Mouse (Mus musculus): Measurements from ENCODE around the gene Trappc3. TPM values are rescaled to one million over a fixed set of nuclear protein-coding genes. Genes with fewer than 3 reads are reported as not detected.

Gene Trappc3
- polyA plus RNA-seq, 1 experiment = 2.0 TPM

DNA sequence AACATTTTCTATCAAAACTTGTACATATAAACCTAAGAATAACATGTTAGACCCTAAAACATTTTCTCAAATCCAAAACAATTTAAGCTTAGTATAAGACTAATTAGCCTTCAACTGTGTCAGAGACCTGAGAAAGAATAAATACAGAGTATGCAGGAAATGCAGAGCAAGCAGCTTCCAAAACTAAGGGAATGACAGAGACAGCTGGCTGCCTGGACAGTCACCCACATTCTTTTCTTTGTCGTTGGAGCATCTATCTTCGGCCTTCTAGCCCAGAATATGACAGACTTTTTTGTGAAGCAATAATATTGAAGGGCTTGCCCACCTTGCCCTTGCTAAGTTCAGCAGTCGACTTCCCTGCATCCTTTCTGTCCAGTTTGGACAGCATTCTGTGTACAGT is 7.2 kb downstream of the Trappc3 start:
- TF ChIP-seq GATA1 (IDR thresholded peaks at IDR 0.05; ENCODE audit: low read length) (no peak), TAL1 (IDR thresholded peaks at IDR 0.05; ENCODE audit: low read length) (no peak)
- H3K27me3 ChIP-seq (ENCODE audit: control insufficient read depth) = no peaks in the 10 kb centered on the region
- no peak overlapping the region for H3K4me3 ChIP-seq (replicated peaks)
- H3K4me1 ChIP-seq (ENCODE audit: control insufficient read depth) = no peaks in the 10 kb centered on the region; the same call in none of the 2 replicates
- no peaks in the 10 kb centered on the region for H3K9me3 ChIP-seq (ENCODE audit: control insufficient read depth, low read length)
- peaks cover 24% of the 10 kb centered on the region for H3K36me3 ChIP-seq (ENCODE audit: control insufficient read depth)

DNA sequence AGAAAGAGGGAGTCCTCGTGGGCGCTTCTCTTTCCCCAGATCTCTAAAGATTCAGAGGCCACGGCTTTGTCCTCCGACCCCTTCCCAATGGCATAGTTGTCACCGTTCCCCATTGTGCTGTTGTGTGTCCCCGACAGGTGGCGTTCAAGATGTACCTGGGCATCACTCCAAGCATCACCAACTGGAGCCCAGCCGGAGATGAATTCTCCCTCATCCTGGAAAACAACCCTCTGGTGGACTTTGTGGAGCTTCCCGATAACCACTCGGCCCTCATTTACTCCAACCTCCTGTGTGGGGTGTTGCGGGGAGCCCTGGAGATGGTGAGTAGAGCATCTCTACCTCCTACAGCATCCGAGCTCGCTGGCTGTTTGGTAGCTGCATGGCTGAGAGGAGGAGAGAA is 11.6 kb downstream of the Trappc3 start:
- TF ChIP-seq TAL1 (IDR thresholded peaks at IDR 0.05; ENCODE audit: low read length) (no peak), GATA1 (IDR thresholded peaks at IDR 0.05; ENCODE audit: low read length) (no peak)
- Histone ChIP-seq H3K9me3 (ENCODE audit: control insufficient read depth, low read length) (no peaks in the 10 kb centered on the region), H3K27me3 (ENCODE audit: control insufficient read depth) (no peaks in the 10 kb centered on the region), H3K4me1 (ENCODE audit: control insufficient read depth) (peaks cover 2% of the 10 kb centered on the region), H3K4me3 (replicated peaks) (no peak overlapping the region), H3K36me3 (ENCODE audit: control insufficient read depth) (peaks cover 33% of the 10 kb centered on the region)

DNA sequence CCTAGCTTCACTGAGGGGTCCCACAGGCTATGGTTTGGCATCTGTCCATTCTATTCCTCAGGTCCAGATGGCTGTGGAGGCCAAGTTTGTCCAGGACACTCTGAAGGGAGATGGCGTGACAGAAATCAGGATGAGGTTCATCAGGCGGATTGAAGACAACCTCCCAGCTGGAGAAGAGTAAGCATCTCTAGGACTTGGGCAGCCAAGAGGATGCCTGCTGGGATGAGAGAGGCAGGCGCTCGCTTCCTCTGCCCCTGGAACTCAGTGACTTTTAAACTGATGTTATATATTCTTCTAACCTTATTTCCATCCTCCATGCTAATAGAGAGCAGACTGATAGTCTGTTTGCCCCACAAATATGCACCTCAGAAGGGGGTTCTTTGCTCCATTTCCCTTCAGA is 13.0 kb downstream of the Trappc3 start:
- H3K36me3 ChIP-seq (ENCODE audit: control insufficient read depth) = peaks cover 33% of the 10 kb centered on the region
- TF ChIP-seq TAL1 (IDR thresholded peaks at IDR 0.05; ENCODE audit: low read length) (no peak), GATA1 (IDR thresholded peaks at IDR 0.05; ENCODE audit: low read length) (no peak)

DNA sequence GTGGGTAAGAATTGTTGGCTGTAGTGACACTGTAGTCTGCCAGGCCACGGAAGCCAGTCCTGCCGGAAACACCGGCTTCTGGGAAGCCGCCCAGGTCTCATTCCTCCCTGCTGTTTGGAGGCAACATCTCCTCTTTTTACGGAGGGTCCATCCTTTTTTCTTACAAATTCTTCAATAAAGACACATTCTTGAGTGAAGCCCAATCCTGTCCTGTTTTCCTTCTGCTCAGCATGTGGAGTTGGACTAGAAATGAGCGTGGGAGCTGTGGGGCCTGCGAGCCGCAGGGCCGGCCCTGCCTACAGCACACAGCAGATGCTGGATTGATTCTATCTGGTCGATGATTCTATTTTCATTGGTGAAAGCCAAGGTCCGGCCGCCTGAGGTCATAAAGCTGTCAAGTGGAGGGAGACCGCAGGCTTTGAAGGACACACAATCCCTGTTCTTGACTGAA is 13.6 kb downstream of the Trappc3 start:
- H3K4me1 ChIP-seq (ENCODE audit: control insufficient read depth) = peaks cover 2% of the 10 kb centered on the region
- H3K27me3 ChIP-seq (ENCODE audit: control insufficient read depth) = no peaks in the 10 kb centered on the region; the same call in 1 of the 2 replicates
- H3K4me3 ChIP-seq (replicated peaks) = no peak overlapping the region
- H3K36me3 ChIP-seq (ENCODE audit: control insufficient read depth) = peaks cover 33% of the 10 kb centered on the region
- TF ChIP-seq GATA1 (IDR thresholded peaks at IDR 0.05; ENCODE audit: low read length) (no peak), TAL1 (IDR thresholded peaks at IDR 0.05; ENCODE audit: low read length) (no peak)
- H3K9me3 ChIP-seq (ENCODE audit: control insufficient read depth, low read length) = no peaks in the 10 kb centered on the region

More for the DNA sequence above, 13.0 kb downstream of the Trappc3 start:
- H3K27me3 ChIP-seq (ENCODE audit: control insufficient read depth) = no peaks in the 10 kb centered on the region
- H3K4me1 ChIP-seq (ENCODE audit: control insufficient read depth) = peaks cover 2% of the 10 kb centered on the region
- no peaks in the 10 kb centered on the region for H3K9me3 ChIP-seq (ENCODE audit: control insufficient read depth, low read length)
- no peak overlapping the region for H3K4me3 ChIP-seq (replicated peaks)

DNA sequence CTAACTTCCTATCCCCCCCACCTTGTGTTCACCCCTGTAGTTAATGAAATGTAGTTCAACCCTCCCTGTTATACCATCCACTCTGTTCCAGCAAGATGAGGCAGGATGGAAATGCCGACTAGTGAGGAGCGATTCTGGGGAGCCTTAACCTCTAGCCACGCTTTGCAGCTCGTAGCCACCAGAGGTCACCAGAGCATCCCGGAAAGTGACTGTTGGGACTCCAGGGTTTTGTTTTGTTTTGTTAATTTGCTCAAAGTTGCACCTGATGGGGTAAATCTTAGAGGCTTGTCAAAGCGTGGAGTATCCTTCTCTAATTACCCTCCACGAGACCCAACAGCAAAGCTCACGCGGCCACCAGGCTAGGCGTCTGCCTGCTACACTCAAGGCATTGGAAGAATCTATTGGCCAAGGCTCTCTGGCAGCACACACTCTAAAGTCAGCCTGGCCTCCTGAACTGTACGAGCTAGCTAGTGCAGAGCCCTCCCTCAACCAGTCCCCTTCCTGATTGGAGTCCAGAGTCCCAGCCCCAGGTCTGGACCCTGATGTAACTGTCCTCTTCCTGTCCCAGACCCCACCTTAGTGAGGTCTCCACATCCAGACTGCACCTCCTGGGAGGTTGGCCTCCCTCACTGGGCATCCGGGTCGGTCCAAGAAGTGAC is 15.9 kb downstream of the Trappc3 start:
- Histone ChIP-seq H3K4me3 (replicated peaks) (no peak overlapping the region), H3K4me1 (ENCODE audit: control insufficient read depth) (peaks cover 2% of the 10 kb centered on the region), H3K9me3 (ENCODE audit: control insufficient read depth, low read length) (no peaks in the 10 kb centered on the region), H3K36me3 (ENCODE audit: control insufficient read depth) (peaks cover 23% of the 10 kb centered on the region), H3K27me3 (ENCODE audit: control insufficient read depth) (no peaks in the 10 kb centered on the region; the same call in 1 of the 2 replicates)
- TF ChIP-seq TAL1 (IDR thresholded peaks at IDR 0.05; ENCODE audit: low read length) (no peak), GATA1 (IDR thresholded peaks at IDR 0.05; ENCODE audit: low read length) (no peak)

DNA sequence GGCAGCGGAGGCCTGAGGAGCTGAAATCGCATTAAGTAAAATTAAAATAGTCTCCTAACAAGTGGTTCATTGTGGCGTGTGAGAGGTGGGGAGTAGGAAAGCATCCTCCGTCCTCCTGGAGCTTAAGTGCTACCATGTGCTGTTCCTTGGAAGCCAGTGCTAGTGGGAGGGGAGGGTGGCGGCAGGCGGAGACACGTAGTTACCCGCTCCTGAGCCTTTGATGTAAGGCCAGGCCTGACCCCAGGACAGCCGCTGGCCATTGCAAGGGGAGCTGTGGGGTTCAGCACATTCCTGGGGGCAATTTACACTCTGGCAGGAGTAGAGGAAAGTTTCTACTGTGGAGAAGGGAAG is 16.4 kb downstream of the Trappc3 start:
- Histone ChIP-seq H3K27me3 (ENCODE audit: control insufficient read depth) (no peaks in the 10 kb centered on the region; the same call in 1 of the 2 replicates), H3K9me3 (ENCODE audit: control insufficient read depth, low read length) (no peaks in the 10 kb centered on the region), H3K4me1 (ENCODE audit: control insufficient read depth) (peaks cover 2% of the 10 kb centered on the region), H3K36me3 (ENCODE audit: control insufficient read depth) (peaks cover 18% of the 10 kb centered on the region), H3K4me3 (replicated peaks) (no peak overlapping the region)
- no peak for TF ChIP-seq GATA1 (IDR thresholded peaks at IDR 0.05; ENCODE audit: low read length)
- TF ChIP-seq TAL1 (IDR thresholded peaks at IDR 0.05; ENCODE audit: low read length) = no peak

DNA sequence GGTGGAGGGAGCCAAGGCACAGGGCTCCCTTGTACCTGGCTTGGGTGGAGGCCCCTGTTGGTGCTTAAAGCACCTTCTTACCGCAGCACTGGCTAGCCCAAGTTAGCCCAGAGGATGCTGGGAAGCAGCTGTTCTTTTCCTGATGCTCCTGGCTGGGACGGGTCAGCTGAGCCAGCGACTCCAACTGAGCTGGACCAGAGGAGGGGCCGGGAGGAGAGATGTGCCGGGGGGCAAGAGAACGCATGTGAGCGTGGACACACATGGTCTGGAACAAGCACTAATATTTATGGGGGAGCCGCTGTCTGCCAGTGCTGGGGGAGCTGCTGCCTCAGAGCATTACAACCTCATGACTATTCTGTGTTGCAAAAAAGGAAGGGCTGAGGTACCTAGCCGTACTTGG is 16.8 kb downstream of the Trappc3 start:
- H3K4me1 ChIP-seq (ENCODE audit: control insufficient read depth) = peaks cover 2% of the 10 kb centered on the region
- no peak overlapping the region for H3K4me3 ChIP-seq (replicated peaks)
- no peaks in the 10 kb centered on the region for H3K9me3 ChIP-seq (ENCODE audit: control insufficient read depth, low read length)
- peaks cover 14% of the 10 kb centered on the region for H3K36me3 ChIP-seq (ENCODE audit: control insufficient read depth)
- TF ChIP-seq TAL1 (IDR thresholded peaks at IDR 0.05; ENCODE audit: low read length) (no peak), GATA1 (IDR thresholded peaks at IDR 0.05; ENCODE audit: low read length) (no peak)
- peaks cover 3% of the 10 kb centered on the region for H3K27me3 ChIP-seq (ENCODE audit: control insufficient read depth)

DNA sequence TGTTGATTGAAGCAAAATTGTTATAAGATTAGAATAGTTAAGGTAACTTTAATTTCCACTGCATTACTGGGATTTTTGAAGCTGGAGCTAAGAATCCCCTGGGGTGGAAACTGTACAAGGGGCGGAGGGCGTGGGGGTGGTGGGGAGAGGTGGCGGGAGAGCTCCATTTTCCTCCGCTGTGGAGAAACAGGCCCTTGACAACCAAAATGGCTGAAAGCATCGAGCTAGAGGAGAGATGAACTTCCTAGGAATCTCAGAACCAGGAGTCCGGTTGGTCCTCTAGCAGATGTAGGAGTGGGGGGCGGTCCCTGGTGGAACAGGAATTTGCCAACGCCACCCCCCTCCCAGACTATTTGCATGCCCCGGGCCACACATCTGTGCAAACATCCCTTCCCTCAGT is 19.6 kb downstream of the Trappc3 start:
- Histone ChIP-seq H3K4me1 (ENCODE audit: control insufficient read depth) (peaks cover 5% of the 10 kb centered on the region), H3K4me3 (replicated peaks) (no peak overlapping the region), H3K9me3 (ENCODE audit: control insufficient read depth, low read length) (peaks cover 3% of the 10 kb centered on the region; the same call in 1 of the 2 replicates), H3K36me3 (ENCODE audit: control insufficient read depth) (no peaks in the 10 kb centered on the region), H3K27me3 (ENCODE audit: control insufficient read depth) (peaks cover 27% of the 10 kb centered on the region)
- no peak for TF ChIP-seq GATA1 (IDR thresholded peaks at IDR 0.05; ENCODE audit: low read length)
- TF ChIP-seq TAL1 (IDR thresholded peaks at IDR 0.05; ENCODE audit: low read length) = no peak

DNA sequence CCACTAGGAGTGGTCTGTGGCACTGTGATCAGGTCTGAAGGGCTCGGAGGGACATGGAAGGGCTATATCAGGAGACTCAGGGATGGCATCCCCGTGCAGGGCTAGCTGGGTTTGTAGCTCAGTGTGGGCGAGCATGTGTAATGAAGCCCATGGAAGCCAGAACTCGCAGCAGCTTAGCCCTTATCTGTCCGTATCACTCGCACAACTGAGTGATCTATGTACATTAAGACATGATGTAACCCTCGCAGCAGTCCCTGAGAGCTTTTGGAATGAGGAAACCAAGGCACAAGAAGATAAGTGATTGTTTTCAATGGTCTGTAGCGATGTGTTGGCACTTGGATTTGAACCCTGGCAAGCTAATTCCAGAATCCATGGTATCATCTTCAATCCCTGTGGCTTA is 21.5 kb downstream of the Trappc3 start:
- H3K27me3 ChIP-seq (ENCODE audit: control insufficient read depth) = peaks cover 46% of the 10 kb centered on the region
- H3K4me1 ChIP-seq (ENCODE audit: control insufficient read depth) = peaks cover 3% of the 10 kb centered on the region
- peaks cover 3% of the 10 kb centered on the region; the same call in 1 of the 2 replicates for H3K9me3 ChIP-seq (ENCODE audit: control insufficient read depth, low read length)
- no peak for TF ChIP-seq TAL1 (IDR thresholded peaks at IDR 0.05; ENCODE audit: low read length)
- no peak overlapping the region for H3K4me3 ChIP-seq (replicated peaks)
- H3K36me3 ChIP-seq (ENCODE audit: control insufficient read depth) = no peaks in the 10 kb centered on the region

DNA sequence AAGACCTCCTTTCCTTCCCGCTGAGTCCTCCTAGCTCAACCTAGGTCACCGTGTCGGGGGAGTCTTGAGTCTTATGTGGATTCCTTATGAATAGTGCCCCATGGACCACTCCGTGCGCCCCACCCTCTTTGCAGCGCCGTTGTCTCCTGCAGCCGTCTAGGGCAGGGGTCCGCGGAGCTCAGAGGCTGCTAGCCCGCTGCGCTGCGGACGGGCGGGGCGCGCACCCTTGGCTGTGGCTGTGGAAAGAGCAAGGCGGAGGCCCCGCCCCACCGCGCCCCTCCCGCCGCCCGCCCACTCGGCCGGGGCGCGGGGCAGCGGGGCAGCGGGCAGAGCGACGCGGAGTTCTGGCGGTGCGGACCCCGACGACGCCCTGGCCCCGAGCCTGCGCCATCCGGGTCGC is 24.4 kb downstream of the Trappc3 start, which contains the start of gene Col8a2:
Col8a2 (plus strand) TSS at position 302 of the 400 bp plus-strand sequence.
- Histone ChIP-seq H3K27me3 (ENCODE audit: control insufficient read depth) (peaks cover 65% of the 10 kb centered on the region), H3K4me3 (replicated peaks) (no peak within 1 kb of the TSS), H3K4me1 (ENCODE audit: control insufficient read depth) (peaks cover 3% of the 10 kb centered on the region), H3K9me3 (ENCODE audit: control insufficient read depth, low read length) (peaks cover 3% of the 10 kb centered on the region; the same call in 1 of the 2 replicates), H3K36me3 (ENCODE audit: control insufficient read depth) (no peaks in the 10 kb centered on the region)
- TF ChIP-seq TAL1 (IDR thresholded peaks at IDR 0.05; ENCODE audit: low read length) (no peak), GATA1 (IDR thresholded peaks at IDR 0.05; ENCODE audit: low read length) (no peak)

Data from erythroblast, embryonic 14.5 days (primary cell).